Mouse (Mus musculus) forebrain, embryonic 14.5 days (tissue): ENCODE measurements around the gene Mrps23. TPM values are rescaled to one million over a fixed set of nuclear protein-coding genes. Genes with fewer than 3 reads are reported as not detected.

Source experiments
- ATAC-seq: fragments of 200-750 bp; cut with Nextera tagmentation; 2 replicates; pipeline ENCODE4 v1.8.0; 2017; ENCODE audit warnings: mild to moderate bottlenecking, moderate library complexity
- DNase-seq: peaks from one replicate; pipeline ENCODE4 v3.0.0-alpha.2; 2015; ENCODE audit warnings: low spot score
- H3K27ac ChIP-seq: fragments of 300-500 bp; sonication (generic); 2 replicates; pipeline ENCODE4 v1.5.1; 2014; ENCODE audit warnings: low read depth, mild to moderate bottlenecking, control low read depth, low read length, moderate library complexity
- H3K27me3 ChIP-seq: fragments of 300-500 bp; sonication (generic); replicated peaks from 2 replicates; pipeline ENCODE4 v1.6.1; 2014; ENCODE audit warnings: low read length, control low read depth, mixed read lengths; ENCODE audit not compliant: control insufficient read depth, insufficient read depth
- H3K36me3 ChIP-seq: fragments of 300-500 bp; sonication (generic); 2 replicates; pipeline ENCODE4 v1.6.1; 2014; ENCODE audit warnings: low read length, control low read depth; ENCODE audit not compliant: control insufficient read depth, insufficient read depth
- H3K4me1 ChIP-seq: fragments of 300-500 bp; sonication (generic); 2 replicates; pipeline ENCODE4 v1.6.1; 2014; ENCODE audit warnings: antibody characterized with exemption, low read length, control low read depth; ENCODE audit not compliant: control insufficient read depth, insufficient read depth
- H3K4me2 ChIP-seq: fragments of 300-500 bp; sonication (generic); 2 replicates; pipeline ENCODE4 v1.6.1; 2014; ENCODE audit warnings: mild to moderate bottlenecking, control low read depth, low read length
- H3K4me3 ChIP-seq: fragments of 300-500 bp; sonication (generic); 2 replicates; pipeline ENCODE4 v1.5.1; 2014; ENCODE audit warnings: low read depth, low read length, control low read depth
- H3K9ac ChIP-seq: fragments of 300-500 bp; sonication (generic); 2 replicates; pipeline ENCODE4 v1.6.1; 2014; ENCODE audit warnings: mild to moderate bottlenecking, low read length, control low read depth, moderate library complexity
- H3K9me3 ChIP-seq: fragments of 300-500 bp; sonication (generic); replicated peaks from 2 replicates; pipeline ENCODE4 v1.6.1; 2016; ENCODE audit warnings: low read length, control low read depth, mixed read lengths; ENCODE audit not compliant: control insufficient read depth
- WGBS: fragments of 180-500 bp; shearing (Covaris S2); extraction: QIAGEN DNeasy Blood & Tissue Kit; methylation state at CpG from one replicate; pipeline ENCODE4 v1.1.7; 2014; 5-methylcytosine and 5-hydroxymethylcytosine counted together
- polyA plus RNA-seq: library from polyadenylated mRNA; unstranded; fragments of >200 nt; fragmentation: Nextera tagmentation; extraction: Ambion mirVana; gene quantifications from 2 replicates; pipeline ENCODE4 v1.2.1, GENCODE M21; 2014

The Mrps23 gene
- polyA plus RNA-seq, 1 experiment from 2014 or later, result 80.8 TPM

- no peaks in the 10 kb centered on the region for H3K36me3 ChIP-seq
- no peak overlapping the region for H3K4me2 ChIP-seq
- H3K9me3 ChIP-seq, result no peaks in the 10 kb centered on the region; the same call in 1 of the 2 replicates
- H3K4me3 ChIP-seq, result no peak overlapping the region
- no peaks in the 10 kb centered on the region for H3K27me3 ChIP-seq
- H3K4me1 ChIP-seq, result no peaks in the 10 kb centered on the region
- no peak for ATAC-seq
- WGBS, result 62% methylated on average over 7 of the region's 7 CpGs
- no peak overlapping the region for H3K9ac ChIP-seq
- no peak for DNase-seq
- no peak overlapping the region for H3K27ac ChIP-seq
Observed at GRCm38 (mm10) chr11:88260463-88260862, 56.3 kb downstream of the Mrps23 start.

Other genes with a start within 250 kb of the Mrps23 start
- gene Dynll2, start 216.9 kb upstream of the Mrps23 start, polyA plus RNA-seq, result 21.8 and 22.5 TPM in 2 replicates
- 340 and 348 TPM in 2 replicates for gene Srsf1, start 157.0 kb upstream of the Mrps23 start, polyA plus RNA-seq
- 60.0 and 64.7 TPM in 2 replicates for gene Vezf1, start 136.1 kb upstream of the Mrps23 start, polyA plus RNA-seq
- 13.0 and 18.6 TPM in 2 replicates for gene Cuedc1, start 106.3 kb upstream of the Mrps23 start, polyA plus RNA-seq
- gene Ccdc182, start 89.7 kb downstream of the Mrps23 start, polyA plus RNA-seq, result 0.24 TPM in 1 of 2 replicates, not detected in the other